Mouse (Mus musculus) stomach, postnatal 0 days (tissue): ENCODE results near the gene Gm49416. TPM values are rescaled to one million over a fixed set of nuclear protein-coding genes. Genes with fewer than 3 reads are reported as not detected.

Experiments
- ATAC-seq: fragments of 200-750 bp; cut with Nextera tagmentation; 2 replicates; pipeline ENCODE4 v1.8.0; 2017; ENCODE audit not compliant: low FRiP score, low TSS enrichment
- DNase-seq: peaks from one replicate; pipeline ENCODE4 v3.0.0-alpha.2; 2016; ENCODE audit warnings: low spot score
- H3K27ac ChIP-seq: fragments of 300-500 bp; sonication (generic); replicated peaks from 2 replicates; pipeline ENCODE4 v1.5.1; 2014; ENCODE audit warnings: mild to moderate bottlenecking, control low read depth
- H3K27me3 ChIP-seq: fragments of 300-500 bp; sonication (generic); 2 replicates; pipeline ENCODE4 v1.6.1; 2014; ENCODE audit warnings: low read length; ENCODE audit not compliant: control insufficient read depth, insufficient read depth
- H3K36me3 ChIP-seq: fragments of 300-500 bp; sonication (generic); 2 replicates; pipeline ENCODE4 v1.6.1; 2014; ENCODE audit warnings: low read length, mixed read lengths; ENCODE audit not compliant: control insufficient read depth, insufficient read depth
- H3K4me1 ChIP-seq: fragments of 300-500 bp; sonication (generic); replicated peaks from 2 replicates; pipeline ENCODE4 v1.6.1; 2014; ENCODE audit warnings: antibody characterized with exemption; ENCODE audit not compliant: control insufficient read depth, insufficient read depth
- H3K4me2 ChIP-seq: fragments of 300-500 bp; sonication (generic); replicated peaks from 2 replicates; pipeline ENCODE4 v1.6.1; 2014; ENCODE audit warnings: low read depth, mild to moderate bottlenecking, control low read depth, moderate library complexity
- H3K4me3 ChIP-seq: fragments of 300-500 bp; sonication (generic); 2 replicates; pipeline ENCODE4 v1.5.1; 2014; ENCODE audit warnings: low read depth, low read length, control low read depth
- H3K9ac ChIP-seq: fragments of 300-500 bp; sonication (generic); 2 replicates; pipeline ENCODE4 v1.6.1; 2014; ENCODE audit warnings: mild to moderate bottlenecking, low read length, control low read depth, mixed read lengths
- H3K9me3 ChIP-seq: fragments of 300-500 bp; sonication (generic); 2 replicates; pipeline ENCODE4 v1.6.1; 2016; ENCODE audit warnings: low read length; ENCODE audit not compliant: control insufficient read depth
- CTCF ChIP-seq: IDR thresholded peaks from 2 replicates; pipeline ENCODE4 v1.5.1; 2016; ENCODE audit warnings: antibody characterized with exemption, low read depth, mild to moderate bottlenecking, moderate library complexity
- EP300 ChIP-seq: optimal IDR thresholded peaks from 2 replicates; pipeline ENCODE3; 2016; ENCODE audit warnings: antibody characterized with exemption
- WGBS: fragments of 180-500 bp; shearing (Covaris S2); extraction: QIAGEN DNeasy Blood & Tissue Kit; methylation state at CpG from one replicate; pipeline ENCODE4 v1.1.7; 2014; 5-methylcytosine and 5-hydroxymethylcytosine counted together
- polyA plus RNA-seq: library from polyadenylated mRNA; unstranded; fragments of >200 nt; fragmentation: Nextera tagmentation; extraction: Ambion mirVana; gene quantifications from 2 replicates; pipeline ENCODE4 v1.2.1, GENCODE M21; 2015

Gm49416 gene
- polyA plus RNA-seq, result not detected in 2 replicates

- Histone ChIP-seq H3K4me1 (peaks cover 4% of the 10 kb centered on the region; the same call in 1 of the 2 replicates), H3K27me3 (no peaks in the 10 kb centered on the region), H3K9ac (peak within 1 kb of the TSS; percentile 78), H3K4me3 (peak within 1 kb of the TSS; percentile 69), H3K4me2 (peak within 1 kb of the TSS; percentile 63), H3K27ac (peak within 1 kb of the TSS; percentile 85), H3K9me3 (no peaks in the 10 kb centered on the region), H3K36me3 (no peaks in the 10 kb centered on the region)
- WGBS, result under 1% methylated on average over 58 of the region's 58 CpGs
- ATAC-seq (peak; percentile 94), DNase-seq (peak; percentile 97)
- TF ChIP-seq EP300 (no peak), CTCF (no peak)
These were observed at the start of gene Gm49416, which contains the start of gene 1810009A15Rik for GRCm38 (mm10) chr19:8888511-8889385. Gm49416 (plus strand) TSS chr19:8888926. 1810009A15Rik (plus strand) TSS chr19:8888853.

DNA sequence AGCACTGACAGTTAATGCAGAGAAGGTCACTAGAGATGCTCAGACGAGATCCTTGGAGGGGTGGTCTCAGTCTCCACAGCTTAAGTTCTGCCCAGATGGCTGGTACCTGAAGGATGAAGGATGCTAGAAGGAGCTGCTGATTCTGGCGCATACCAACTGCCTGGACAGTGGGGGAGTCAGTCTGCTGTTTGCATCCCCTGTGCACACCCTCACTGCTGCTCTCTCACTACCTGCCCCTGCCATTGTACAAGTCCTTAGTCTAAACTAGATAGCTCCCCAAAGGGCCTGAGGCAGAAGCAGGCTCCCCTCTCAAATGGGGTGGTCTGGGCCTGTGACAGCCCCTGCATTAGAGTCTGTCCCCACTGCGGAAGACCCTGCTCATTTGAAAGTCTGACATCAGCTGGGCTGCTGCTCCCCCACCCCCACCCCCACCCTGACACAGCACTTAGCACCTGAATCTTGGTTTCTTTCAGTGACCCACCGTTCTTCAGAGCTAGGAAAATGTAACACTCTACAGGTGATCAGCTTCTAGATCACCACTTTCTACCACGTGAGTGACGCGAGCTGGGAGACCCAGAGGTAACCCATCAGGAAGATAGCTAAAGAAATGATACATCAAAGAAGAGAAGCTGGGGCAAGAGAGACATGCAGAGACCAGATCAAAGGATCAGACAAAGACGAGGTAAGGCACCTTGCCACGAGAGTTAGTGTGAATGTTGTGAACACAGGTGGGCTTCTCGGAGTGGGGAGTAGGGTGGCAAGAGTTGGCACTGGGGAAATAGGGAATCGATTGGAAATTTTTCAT lies 49.4 kb upstream of the Gm49416 start, which contains the start of gene Gng3:
Gng3 (minus strand) TSS at position 92 of the 805 bp plus-strand sequence.
- H3K36me3 ChIP-seq, result peaks cover 5% of the 10 kb centered on the region; the same call in 1 of the 2 replicates
- H3K27ac ChIP-seq, result peak within 1 kb of the TSS; percentile 96; the same call in 1 of the 2 replicates
- peak within 1 kb of the TSS; percentile 61 for H3K4me3 ChIP-seq
- DNase-seq, result no peak
- H3K9me3 ChIP-seq, result no peaks in the 10 kb centered on the region
- no peak; the same call in 1 of the 2 replicates for ATAC-seq
- TF ChIP-seq CTCF (no peak), EP300 (no peak)
- H3K9ac ChIP-seq, result peak within 1 kb of the TSS; percentile 88
- WGBS, result 75% methylated on average over 11 of the region's 11 CpGs
- H3K27me3 ChIP-seq, result no peaks in the 10 kb centered on the region
- no peaks in the 10 kb centered on the region for H3K4me1 ChIP-seq
- peak within 1 kb of the TSS; percentile 81 for H3K4me2 ChIP-seq

DNA sequence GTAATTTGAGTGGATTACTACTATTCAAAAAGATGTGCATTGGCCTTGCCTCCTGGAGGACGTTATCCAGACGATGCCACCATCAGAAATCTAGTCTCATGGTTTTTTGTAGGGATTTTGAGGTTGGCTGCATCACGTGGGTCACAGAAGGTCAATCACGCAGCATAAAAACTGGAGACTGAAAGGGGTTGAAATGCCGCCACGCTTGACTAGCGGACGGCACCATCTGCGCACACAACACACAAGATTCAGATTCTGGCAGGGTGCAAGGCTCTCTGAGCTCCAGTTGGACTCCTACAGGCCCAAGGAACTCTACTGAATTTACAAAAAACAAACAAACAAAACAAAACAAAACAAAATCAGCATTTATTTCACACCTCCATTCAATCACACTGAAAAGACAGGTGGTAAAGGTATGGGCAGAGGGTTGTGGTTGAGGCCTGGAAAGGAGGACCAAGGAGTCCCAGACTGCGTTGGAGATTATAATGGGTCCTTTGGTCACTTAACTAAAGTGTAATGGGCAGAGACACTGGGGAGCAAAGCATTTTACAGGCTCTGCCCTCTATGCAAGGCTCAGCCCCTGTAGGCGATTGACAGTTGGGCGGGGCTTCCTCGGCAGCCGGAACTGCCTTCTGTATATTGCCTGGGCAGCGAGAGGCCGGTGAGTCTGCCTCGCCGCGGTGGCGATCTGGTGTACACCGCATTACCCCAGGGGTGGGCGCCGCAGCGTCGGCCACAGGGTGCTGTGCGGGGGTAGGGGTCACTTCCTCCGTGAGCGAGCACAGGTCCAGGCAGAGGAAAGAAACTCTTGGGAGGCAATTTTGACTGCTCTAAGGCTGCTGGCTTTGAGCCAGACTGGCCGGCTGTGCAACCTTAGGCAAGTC lies 48.6 kb upstream of the Gm49416 start:
- TF ChIP-seq EP300 (no peak), CTCF (peak; percentile 26)
- Histone ChIP-seq H3K27me3 (no peaks in the 10 kb centered on the region), H3K9ac (peak overlapping the region; percentile 66), H3K4me2 (peak overlapping the region; percentile 71), H3K27ac (peak overlapping the region; percentile 56), H3K4me1 (no peaks in the 10 kb centered on the region), H3K9me3 (no peaks in the 10 kb centered on the region), H3K4me3 (peak overlapping the region; percentile 52), H3K36me3 (peaks cover 3% of the 10 kb centered on the region; the same call in 1 of the 2 replicates)
- WGBS, result 27% methylated on average over 29 of the region's 29 CpGs
- peak; percentile 78 for ATAC-seq
- DNase-seq, result peak; percentile 88

DNA sequence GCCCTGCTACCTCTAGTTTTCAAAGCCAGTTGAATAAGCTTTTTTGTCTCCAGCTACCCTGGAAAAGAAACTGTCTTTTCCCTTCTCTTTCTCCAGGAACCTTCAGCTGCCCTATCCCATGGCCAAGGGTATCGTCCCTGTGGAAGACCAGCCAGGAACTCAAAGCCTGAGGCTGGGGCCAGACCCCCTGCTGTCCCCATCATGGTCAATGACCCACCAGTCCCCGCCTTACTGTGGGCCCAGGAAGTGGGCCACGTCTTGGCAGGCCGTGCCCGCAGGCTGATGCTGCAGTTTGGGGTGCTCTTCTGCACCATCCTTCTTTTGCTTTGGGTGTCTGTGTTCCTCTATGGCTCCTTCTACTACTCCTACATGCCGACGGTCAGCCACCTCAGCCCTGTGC lies 47.7 kb upstream of the Gm49416 start:
- 92% methylated on average over 7 of the region's 7 CpGs for WGBS
- H3K36me3 ChIP-seq, result peaks cover 4% of the 10 kb centered on the region; the same call in 1 of the 2 replicates
- no peak for DNase-seq
- no peaks in the 10 kb centered on the region for H3K27me3 ChIP-seq
- no peak overlapping the region for H3K27ac ChIP-seq
- no peaks in the 10 kb centered on the region for H3K4me1 ChIP-seq
- H3K9me3 ChIP-seq, result no peaks in the 10 kb centered on the region
- TF ChIP-seq CTCF (no peak), EP300 (no peak)
- H3K4me3 ChIP-seq, result peak overlapping the region; percentile 52
- H3K4me2 ChIP-seq, result peak overlapping the region; percentile 71
- ATAC-seq, result no peak
- H3K9ac ChIP-seq, result 0 out of 2 replicates have a peak overlapping the region, but pooled peaks have one; percentile 36

DNA sequence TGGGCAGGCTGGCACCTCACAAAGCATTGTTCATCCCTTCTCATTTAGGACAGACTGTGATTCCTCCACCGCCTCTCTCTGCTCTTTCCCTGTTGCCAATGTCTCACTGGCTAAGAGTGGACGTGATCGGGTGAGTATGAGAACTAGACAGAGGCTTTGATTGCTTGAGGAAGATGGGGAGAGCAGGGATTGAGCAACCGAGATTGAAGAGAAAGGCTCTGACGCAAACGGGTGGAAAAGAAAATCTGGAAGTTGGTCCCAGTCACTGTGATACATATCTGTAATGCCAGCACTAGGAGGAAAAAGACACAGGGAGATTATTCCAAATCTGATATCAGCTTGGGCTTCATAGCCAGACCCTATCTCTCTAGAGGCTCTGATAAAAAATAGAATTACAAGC lies 45.8 kb upstream of the Gm49416 start:
- no peak for ATAC-seq
- H3K9ac ChIP-seq, result no peak overlapping the region

More for the DNA sequence above, 45.8 kb upstream of the Gm49416 start:
- Histone ChIP-seq H3K9me3 (no peaks in the 10 kb centered on the region), H3K36me3 (peaks cover 16% of the 10 kb centered on the region), H3K4me1 (no peaks in the 10 kb centered on the region), H3K4me2 (no peak overlapping the region), H3K27ac (no peak overlapping the region), H3K4me3 (no peak overlapping the region), H3K27me3 (no peaks in the 10 kb centered on the region)
- TF ChIP-seq EP300 (no peak), CTCF (no peak)
- no peak for DNase-seq
- 80% methylated on average over 6 of the region's 6 CpGs for WGBS
